16 mouse cellular contexts compared by ENCODE assay signal in genomic region chr2:72507855-72508635, GRCm38 (mm10). TPM values are rescaled to one million over a fixed set of nuclear protein-coding genes. Genes with fewer than 3 reads are reported as not detected.
DNase-seq lines count a peak whose midpoint lies in the region; ATAC-seq lines count a peak whose summit lies in the region.
"Had no signal": no experiment of that assay in that cellular context is flagged by ENCODE, and none has a peak within 500 bp of the region (broad histone marks: within the 10 kb centered on the region; RNA-seq: fewer than 3 reads in every experiment).

No protein-coding gene starts in this region.

- H3K9me3 ChIP-seq in heart, embryonic 11.5 days (replicated peaks; ENCODE audit: control insufficient read depth, low read length): no peaks in the 10 kb centered on the region
- H3K9me3 ChIP-seq in midbrain, embryonic 16.5 days (replicated peaks; ENCODE audit: control insufficient read depth, low read length, poor library complexity, severe bottlenecking): no peaks in the 10 kb centered on the region
- H3K9me3 ChIP-seq in midbrain, embryonic 10.5 days (replicated peaks): no peaks in the 10 kb centered on the region
- H3K9me3 ChIP-seq in forebrain, embryonic 16.5 days (ENCODE audit: control insufficient read depth, low read length): no peaks in the 10 kb centered on the region
- no peaks in the 10 kb centered on the region for H3K9me3 ChIP-seq in stomach, embryonic 16.5 days (replicated peaks; ENCODE audit: control insufficient read depth, low read length)
- no peaks in the 10 kb centered on the region for H3K9me3 ChIP-seq in kidney, embryonic 14.5 days (ENCODE audit: control insufficient read depth, low read length)
- H3K9me3 ChIP-seq: embryonic facial prominence, embryonic 12.5 days; stomach, embryonic 15.5 days had no signal

- no peak for DNase-seq in heart, postnatal 36 days
- no peak for DNase-seq in midbrain, embryonic 10.5 days (ENCODE audit: low spot score)
- DNase-seq in yolk sac, embryonic 10.5 days (ENCODE audit: low spot score): no peak
- DNase-seq: B cell, adult 2 months; cerebellum, adult 2 months; kidney, postnatal 25 days had no signal

- WGBS in heart, embryonic 11.5 days (ENCODE audit: insufficient replicate concordance): 25% methylated on average over 18 of the region's 18 CpGs
- WGBS in midbrain, embryonic 16.5 days: 36% methylated on average over 18 of the region's 18 CpGs
- WGBS in midbrain, embryonic 10.5 days: 67% methylated on average over 18 of the region's 18 CpGs
- WGBS in forebrain, embryonic 16.5 days: 31% methylated on average over 18 of the region's 18 CpGs
- 29% methylated on average over 18 of the region's 18 CpGs for WGBS in stomach, embryonic 16.5 days
- 57% methylated on average over 18 of the region's 18 CpGs for WGBS in kidney, embryonic 14.5 days

- no peak for ATAC-seq in heart, embryonic 11.5 days (replicated peaks; ENCODE audit: insufficient number of reproducible peaks, low FRiP score, low TSS enrichment)
- ATAC-seq in midbrain, embryonic 16.5 days: no peak
- peak; percentile 63 for ATAC-seq in forebrain, embryonic 16.5 days
- ATAC-seq in stomach, embryonic 16.5 days (ENCODE audit: insufficient read depth, low FRiP score): no peak
- ATAC-seq in kidney, embryonic 14.5 days (ENCODE audit: low FRiP score, low TSS enrichment): no peak

- H3K4me3 ChIP-seq in heart, embryonic 11.5 days (ENCODE audit: low read depth, low read length): 0 out of 2 replicates have a peak overlapping the region, but pooled peaks have one; percentile 4
- no peak overlapping the region for H3K4me3 ChIP-seq in midbrain, embryonic 16.5 days (ENCODE audit: low read depth, low read length)
- H3K4me3 ChIP-seq in midbrain, embryonic 10.5 days: no peak overlapping the region
- H3K4me3 ChIP-seq in forebrain, embryonic 16.5 days (replicated peaks; ENCODE audit: low read length): no peak overlapping the region
- H3K4me3 ChIP-seq in stomach, embryonic 16.5 days (replicated peaks; ENCODE audit: low read length): no peak overlapping the region
- H3K4me3 ChIP-seq in kidney, embryonic 14.5 days (ENCODE audit: low read length): no peak overlapping the region
- H3K4me3 ChIP-seq: embryonic facial prominence, embryonic 12.5 days; left cerebral cortex, adult 2 months; megakaryocyte, embryonic 14.5 days; stomach, embryonic 15.5 days had no signal

- H3K4me2 ChIP-seq in heart, embryonic 11.5 days: peak overlapping the region; percentile 60
- peak overlapping the region; percentile 27 for H3K4me2 ChIP-seq in midbrain, embryonic 16.5 days (ENCODE audit: low read length)
- H3K4me2 ChIP-seq in forebrain, embryonic 16.5 days (ENCODE audit: low read length): peak overlapping the region; percentile 20
- H3K4me2 ChIP-seq in stomach, embryonic 16.5 days (ENCODE audit: low read depth, low read length): peak overlapping the region; percentile 23; the same call in 1 of the 2 replicates
- no peak overlapping the region for H3K4me2 ChIP-seq in kidney, embryonic 14.5 days (replicated peaks; ENCODE audit: low read depth, low read length)
- H3K4me2 ChIP-seq: embryonic facial prominence, embryonic 12.5 days; stomach, embryonic 15.5 days had no signal

- no peak overlapping the region for H3K27ac ChIP-seq in heart, embryonic 11.5 days (ENCODE audit: low read depth, low read length)
- H3K27ac ChIP-seq in midbrain, embryonic 16.5 days (ENCODE audit: low read length): no peak overlapping the region
- no peak overlapping the region for H3K27ac ChIP-seq in midbrain, embryonic 10.5 days (replicated peaks)
- no peak overlapping the region for H3K27ac ChIP-seq in forebrain, embryonic 16.5 days (ENCODE audit: low read length)
- no peak overlapping the region for H3K27ac ChIP-seq in stomach, embryonic 16.5 days (ENCODE audit: low read length)
- no peak overlapping the region for H3K27ac ChIP-seq in kidney, embryonic 14.5 days (ENCODE audit: low read depth, low read length)
- H3K27ac ChIP-seq: embryonic facial prominence, embryonic 12.5 days; left cerebral cortex, adult 2 months; liver, embryonic 14.5 days; stomach, embryonic 15.5 days had no signal

- no peak overlapping the region for H3K9ac ChIP-seq in heart, embryonic 11.5 days (ENCODE audit: low read depth, low read length)
- no peak overlapping the region for H3K9ac ChIP-seq in midbrain, embryonic 16.5 days (ENCODE audit: low read depth, low read length)
- no peak overlapping the region for H3K9ac ChIP-seq in forebrain, embryonic 16.5 days (replicated peaks; ENCODE audit: low read depth, low read length)
- 0 out of 2 replicates have a peak overlapping the region, but pooled peaks have one; percentile 6 for H3K9ac ChIP-seq in stomach, embryonic 16.5 days (ENCODE audit: low read length)
- no peak overlapping the region for H3K9ac ChIP-seq in kidney, embryonic 14.5 days (ENCODE audit: low read depth, low read length)
- H3K9ac ChIP-seq: embryonic facial prominence, embryonic 12.5 days; liver, embryonic 14.5 days; stomach, embryonic 15.5 days had no signal

- no peaks in the 10 kb centered on the region for H3K36me3 ChIP-seq in heart, embryonic 11.5 days (ENCODE audit: control insufficient read depth, insufficient read depth, low read length)
- no peaks in the 10 kb centered on the region for H3K36me3 ChIP-seq in midbrain, embryonic 16.5 days (ENCODE audit: control insufficient read depth, insufficient read depth, low read length)
- no peaks in the 10 kb centered on the region for H3K36me3 ChIP-seq in midbrain, embryonic 10.5 days
- H3K36me3 ChIP-seq in forebrain, embryonic 16.5 days (ENCODE audit: control insufficient read depth, insufficient read depth): no peaks in the 10 kb centered on the region
- no peaks in the 10 kb centered on the region for H3K36me3 ChIP-seq in stomach, embryonic 16.5 days (ENCODE audit: control insufficient read depth, insufficient read depth, low read length)
- H3K36me3 ChIP-seq in kidney, embryonic 14.5 days (ENCODE audit: control insufficient read depth, insufficient read depth, low read length): no peaks in the 10 kb centered on the region
- H3K36me3 ChIP-seq: embryonic facial prominence, embryonic 12.5 days; stomach, embryonic 15.5 days had no signal

- no peaks in the 10 kb centered on the region for H3K27me3 ChIP-seq in heart, embryonic 11.5 days (ENCODE audit: control insufficient read depth, insufficient read depth, low read length)
- H3K27me3 ChIP-seq in midbrain, embryonic 16.5 days (ENCODE audit: control insufficient read depth, insufficient read depth, low read depth, low read length): no peaks in the 10 kb centered on the region
- H3K27me3 ChIP-seq in midbrain, embryonic 10.5 days (ENCODE audit: low read depth, poor library complexity, severe bottlenecking): peaks cover 75% of the 10 kb centered on the region
- H3K27me3 ChIP-seq in forebrain, embryonic 16.5 days (replicated peaks; ENCODE audit: control insufficient read depth, insufficient read depth, low read length): no peaks in the 10 kb centered on the region
- H3K27me3 ChIP-seq in stomach, embryonic 16.5 days (ENCODE audit: control insufficient read depth, insufficient read depth, low read length): no peaks in the 10 kb centered on the region; the same call in 1 of the 2 replicates
- no peaks in the 10 kb centered on the region for H3K27me3 ChIP-seq in kidney, embryonic 14.5 days (ENCODE audit: control insufficient read depth, insufficient read depth, low read length)
- H3K27me3 ChIP-seq: stomach, embryonic 15.5 days had no signal

- intact Hi-C loops in heart, postnatal 36 days (cut with DNase I): no loop called here

- H3K4me1 ChIP-seq in heart, embryonic 11.5 days (ENCODE audit: control insufficient read depth, insufficient read depth, low read length): peaks cover 9% of the 10 kb centered on the region; the same call in 1 of the 2 replicates
- H3K4me1 ChIP-seq in midbrain, embryonic 16.5 days (ENCODE audit: control insufficient read depth, insufficient read depth, low read length): no peaks in the 10 kb centered on the region
- H3K4me1 ChIP-seq in midbrain, embryonic 10.5 days: peaks cover 19% of the 10 kb centered on the region
- H3K4me1 ChIP-seq in forebrain, embryonic 16.5 days (replicated peaks; ENCODE audit: control insufficient read depth, insufficient read depth, low read length): peaks cover 12% of the 10 kb centered on the region
- H3K4me1 ChIP-seq in stomach, embryonic 16.5 days (ENCODE audit: control insufficient read depth, insufficient read depth, low read length): peaks cover 6% of the 10 kb centered on the region; the same call in 1 of the 2 replicates
- H3K4me1 ChIP-seq in kidney, embryonic 14.5 days (ENCODE audit: control insufficient read depth, insufficient read depth, low read length): 0 out of 2 replicates have a peak, but pooled peaks cover 2% of the 10 kb centered on the region
- H3K4me1 ChIP-seq: stomach, embryonic 15.5 days had no signal

RNA-seq across cellular contexts. Expression of gene Cdca7, which starts 32.1 kb away (rescaled TPM):
- polyA plus RNA-seq in heart, embryonic 11.5 days (2014; fragmentation: Nextera tagmentation; extraction: Ambion mirVana): 61.8 and 64.3 TPM in 2 replicates
- 1 to 10 TPM; 1.9 to 2.0 TPM for total RNA-seq in heart, postnatal 36 days (2021)
- polyA plus RNA-seq in midbrain, embryonic 16.5 days (2015; fragmentation: Nextera tagmentation; extraction: Ambion mirVana): 14.2 and 21.5 TPM in 2 replicates
- polyA plus RNA-seq in midbrain, embryonic 10.5 days (2016; fragmentation: Nextera tagmentation; extraction: Ambion mirVana): 207 and 237 TPM in 2 replicates
- polyA plus RNA-seq in forebrain, embryonic 16.5 days (2015; fragmentation: Nextera tagmentation; extraction: Ambion mirVana): 98.8 and 109 TPM in 2 replicates
- 112 and 114 TPM in 2 replicates for polyA plus RNA-seq in stomach, embryonic 16.5 days (2015; fragmentation: Nextera tagmentation; extraction: Ambion mirVana)
- 146 and 192 TPM in 2 replicates for polyA plus RNA-seq in kidney, embryonic 14.5 days (2014; fragmentation: Nextera tagmentation; extraction: Ambion mirVana)
